9 mouse cellular contexts compared by ENCODE assay signal in genomic region chr11:4931009-4931601, GRCm38 (mm10). TPM values are rescaled to one million over a fixed set of nuclear protein-coding genes. Genes with fewer than 3 reads are reported as not detected.
DNase-seq lines count a peak whose midpoint lies in the region; ATAC-seq and TF ChIP-seq lines count a peak whose summit lies in the region.
"Had no signal": no experiment of that assay in that cellular context is flagged by ENCODE, and none has a peak within 500 bp of the region (broad histone marks: within the 10 kb centered on the region; RNA-seq: fewer than 3 reads in every experiment).

No protein-coding gene starts in this region.

- DNase-seq in lung, adult 18-20 months, result peak; percentile 18 to 21
- DNase-seq in lung, adult 2 months, result no peak
- peak; percentile 60 for DNase-seq in adrenal gland, postnatal 25 days
- peak; percentile 41 to 55 for DNase-seq in heart, postnatal 14 days
- peak; percentile 30 for DNase-seq in lung, postnatal 36 days
- DNase-seq in spleen, postnatal 4 days (ENCODE audit: low spot score in 2 of 2), result no peak
- DNase-seq in layer of hippocampus, postnatal 14 days (ENCODE audit: low spot score in 2 of 2), result no peak

- H3K4me3 ChIP-seq in lung, adult 2 months (replicated peaks; ENCODE audit: extremely low read depth, low read depth, low read length), result no peak overlapping the region
- H3K4me3 ChIP-seq: liver, embryonic 15.5 days had no signal

- ATAC-seq in megakaryocyte-erythroid progenitor cell, adult 5-6 weeks (replicated peaks; ENCODE audit: low FRiP score, low TSS enrichment, poor library complexity, severe bottlenecking), result no peak

- no peaks in the 10 kb centered on the region for H3K4me1 ChIP-seq in lung, adult 2 months (ENCODE audit: control insufficient read depth, insufficient read depth, low read length)
- H3K4me1 ChIP-seq: liver, embryonic 15.5 days had no signal

- intact Hi-C loops in heart, postnatal 14 days (cut with DNase I), result no loop called here

- no peak for TF ChIP-seq CTCF in lung, adult 2 months (IDR thresholded peaks at IDR 0.05; ENCODE audit: insufficient read depth, low read length)

- 78% methylated on average over 1 of the region's 1 CpGs for WGBS in lung, adult 2 months

- TF ChIP-seq POLR2A in lung, adult 2 months (IDR thresholded peaks at IDR 0.05; ENCODE audit: borderline replicate concordance, extremely low read depth, low read depth, low read length), result no peak

RNA-seq across cellular contexts. Expression of gene Nefh, which starts 16.8 kb away (rescaled TPM):
- polyA plus RNA-seq in lung, adult 2 months (2012; rRNA removed), result 0.07 and 0.12 TPM in 2 replicates
- 0.88 and 1.1 TPM in 2 replicates for total RNA-seq in adrenal gland, postnatal 25 days (2021)
- under 1 TPM in 1 of 2 experiments, not detected in 1; 0.05 TPM for total RNA-seq in heart, postnatal 14 days (2021)
- 10 to 100 TPM; 52.0 to 59.9 TPM for total RNA-seq in layer of hippocampus, postnatal 14 days (2021)
- total RNA-seq in megakaryocyte-erythroid progenitor cell, adult 5-6 weeks (2014; fragmentation: Nextera tagmentation), result 21.1 and 23.4 TPM in 2 replicates
- total RNA-seq in megakaryocyte-erythroid progenitor cell, adult 5-6 weeks (2017), result 30.0 and 43.5 TPM in 2 replicates

RNA-seq across cellular contexts. Expression of gene Thoc5, which starts 36.0 kb away (rescaled TPM):
- 12.1 and 16.4 TPM in 2 replicates for polyA plus RNA-seq in lung, adult 2 months (2012; rRNA removed)
- total RNA-seq in adrenal gland, postnatal 25 days (2021), result 33.3 and 36.7 TPM in 2 replicates
- total RNA-seq in heart, postnatal 14 days (2021), result 10 to 100 TPM; 16.7 to 17.3 TPM
- total RNA-seq in layer of hippocampus, postnatal 14 days (2021), result 10 to 100 TPM; 35.5 to 40.3 TPM
- 38.3 and 51.3 TPM in 2 replicates for total RNA-seq in megakaryocyte-erythroid progenitor cell, adult 5-6 weeks (2014; fragmentation: Nextera tagmentation)
- 66.9 and 68.5 TPM in 2 replicates for total RNA-seq in megakaryocyte-erythroid progenitor cell, adult 5-6 weeks (2017)

RNA-seq across cellular contexts. Expression of gene Ap1b1, which starts 55.5 kb away (rescaled TPM):
- polyA plus RNA-seq in lung, adult 2 months (2012; rRNA removed), result 53.9 and 76.0 TPM in 2 replicates
- total RNA-seq in adrenal gland, postnatal 25 days (2021), result 59.8 and 68.0 TPM in 2 replicates
- total RNA-seq in heart, postnatal 14 days (2021), result 10 to 100 TPM; 48.9 to 51.7 TPM
- total RNA-seq in layer of hippocampus, postnatal 14 days (2021), result 100 to 1,000 TPM; 140 to 141 TPM
- 136 and 160 TPM in 2 replicates for total RNA-seq in megakaryocyte-erythroid progenitor cell, adult 5-6 weeks (2014; fragmentation: Nextera tagmentation)
- total RNA-seq in megakaryocyte-erythroid progenitor cell, adult 5-6 weeks (2017), result 116 and 165 TPM in 2 replicates

RNA-seq across cellular contexts. Expression of gene Nipsnap1, which starts 57.4 kb away (rescaled TPM):
- polyA plus RNA-seq in lung, adult 2 months (2012; rRNA removed), result 7.1 and 16.2 TPM in 2 replicates
- 27.5 and 29.2 TPM in 2 replicates for total RNA-seq in adrenal gland, postnatal 25 days (2021)
- 1 to 10 TPM; 2.1 to 2.2 TPM for total RNA-seq in heart, postnatal 14 days (2021)
- total RNA-seq in layer of hippocampus, postnatal 14 days (2021), result 10 to 100 TPM; 83.4 to 91.1 TPM
- total RNA-seq in megakaryocyte-erythroid progenitor cell, adult 5-6 weeks (2014; fragmentation: Nextera tagmentation), result 12.1 and 17.8 TPM in 2 replicates
- 11.6 and 13.7 TPM in 2 replicates for total RNA-seq in megakaryocyte-erythroid progenitor cell, adult 5-6 weeks (2017)

Comparison
In these comparisons a context has a peak if more than half of its experiments do, and no peak if none do; other contexts are left out.
1. DNase-seq: peak in lung, adult 18-20 months (2 of 2), adrenal gland, postnatal 25 days (single experiment), heart, postnatal 14 days (2 of 2) and lung, postnatal 36 days (single experiment); none in lung, adult 2 months (single experiment), spleen, postnatal 4 days (0 of 2) and layer of hippocampus, postnatal 14 days (0 of 2).
2. RNA of gene Nefh, which starts 16.8 kb away (total RNA-seq): 52.0 to 59.9 TPM in layer of hippocampus, postnatal 14 days and 21.1 to 43.5 TPM in megakaryocyte-erythroid progenitor cell, adult 5-6 weeks; 0.88 to 1.1 TPM in adrenal gland, postnatal 25 days and 0.05 TPM in heart, postnatal 14 days; every median in the first group is over 10 times any median in the second.